Mouse (Mus musculus): ENCODE results near the gene Trim46. TPM values are rescaled to one million over a fixed set of nuclear protein-coding genes. Genes with fewer than 3 reads are reported as not detected.
A peak's percentile ranks its signal among the peaks of the same experiment; 100 is the strongest.

The Trim46 gene
- polyA plus RNA-seq, 1 experiment from 2014 or later, result 29.6 TPM

DNA sequence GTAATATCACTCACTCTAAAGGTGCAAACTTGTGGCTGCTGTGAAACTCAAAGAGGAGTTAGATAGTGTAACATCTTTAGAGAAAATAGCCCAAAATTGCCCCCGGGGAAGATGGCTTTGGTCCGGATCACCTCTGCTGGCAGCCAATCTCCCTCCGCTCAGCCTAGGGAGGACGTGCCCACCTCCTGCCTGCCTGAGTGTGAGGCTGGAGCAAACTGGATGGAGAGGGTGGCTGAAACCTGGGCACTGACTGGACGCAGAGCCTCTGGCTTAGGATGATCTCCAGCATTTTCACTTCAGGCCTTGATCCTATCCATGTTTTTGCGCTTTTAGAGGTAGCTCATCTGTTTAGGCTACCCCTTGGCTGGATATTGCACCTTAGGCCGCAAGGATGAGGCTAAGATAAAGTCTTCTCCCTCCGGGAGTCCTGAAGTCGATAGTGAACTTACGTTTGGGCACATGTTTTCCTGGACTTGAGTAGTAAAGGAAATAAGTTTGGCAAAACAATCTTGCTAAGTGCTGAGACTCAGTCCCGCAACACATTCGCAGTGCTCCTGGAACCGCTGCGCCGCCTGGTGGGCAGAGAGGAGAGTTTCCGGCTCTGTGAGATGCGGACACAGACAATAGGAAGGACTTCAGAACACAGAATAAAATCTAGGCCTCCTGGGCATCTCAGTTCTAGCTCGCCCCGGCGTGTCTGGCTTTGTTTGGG lies 35.6 kb upstream of the Trim46 start:
- H3K9ac ChIP-seq, result no peak overlapping the region; the same call in 1 of the 2 replicates
- H3K4me3 ChIP-seq, result peak overlapping the region; percentile 43
- H3K4me1 ChIP-seq, result peaks cover 40% of the 10 kb centered on the region
- ATAC-seq (ENCODE audit: low FRiP score), result no peak
- no peak overlapping the region for H3K27ac ChIP-seq
- H3K27me3 ChIP-seq, result peaks cover 52% of the 10 kb centered on the region
- WGBS, result 13% methylated on average over 20 of the region's 20 CpGs
- no peaks in the 10 kb centered on the region for H3K36me3 ChIP-seq
- no peaks in the 10 kb centered on the region for H3K9me3 ChIP-seq (replicated peaks)
- peak overlapping the region; percentile 89 for H3K4me2 ChIP-seq (replicated peaks)

DNA sequence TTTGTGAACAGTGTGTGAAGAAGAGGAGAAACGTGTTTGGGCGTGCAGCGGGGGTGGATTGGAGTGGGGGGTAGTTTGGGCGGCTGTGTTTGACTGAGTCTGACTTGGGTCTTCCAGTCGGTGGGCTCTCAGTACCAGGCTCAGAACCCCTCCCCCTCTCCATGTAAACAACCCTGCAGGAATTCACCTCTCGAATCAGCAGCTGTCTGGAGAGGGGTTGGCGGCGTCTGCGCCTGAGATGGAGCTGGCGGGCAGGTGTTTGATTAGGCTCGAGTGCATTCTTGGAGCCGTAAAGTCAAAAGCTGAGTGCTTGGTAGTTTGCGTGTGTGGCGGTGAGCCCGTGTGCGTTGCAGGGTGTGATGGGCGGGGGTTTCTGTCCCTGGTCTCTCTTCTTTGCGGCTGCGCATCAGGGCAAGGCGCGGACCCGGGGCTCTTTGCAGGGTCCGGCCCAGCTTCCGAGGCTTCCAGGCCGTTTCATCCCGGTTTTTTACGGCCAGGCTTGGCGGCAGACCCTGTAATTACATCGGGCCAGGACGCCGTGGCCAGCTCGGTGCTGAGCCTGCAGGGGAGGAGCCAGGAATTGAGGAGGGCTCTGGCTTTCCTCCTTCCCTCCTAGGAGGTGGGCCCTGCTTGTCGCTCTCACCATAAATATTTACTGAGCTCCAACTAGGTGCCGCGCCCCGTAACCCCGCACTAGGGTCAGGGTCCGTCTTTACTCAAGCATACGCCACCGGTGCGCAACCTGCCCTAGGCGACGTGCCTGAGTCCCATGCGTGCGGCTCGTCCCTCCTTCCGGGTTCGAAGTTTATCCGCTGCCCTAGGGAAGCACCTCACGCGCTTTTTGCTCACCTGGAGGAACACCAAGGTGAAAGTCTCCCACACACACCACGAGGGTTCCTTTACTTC lies 34.8 kb upstream of the Trim46 start, which contains the start of gene Efna1:
Efna1 (minus strand) TSS at position 537 of the 906 bp plus-strand sequence.
- peak within 1 kb of the TSS; percentile 43 for H3K4me3 ChIP-seq
- no peaks in the 10 kb centered on the region for H3K36me3 ChIP-seq
- H3K27me3 ChIP-seq, result peaks cover 52% of the 10 kb centered on the region
- peaks cover 39% of the 10 kb centered on the region for H3K4me1 ChIP-seq
- H3K9ac ChIP-seq, result peak within 1 kb of the TSS; percentile 61
- H3K27ac ChIP-seq, result no peak within 1 kb of the TSS
- under 1% methylated on average over 52 of the region's 52 CpGs for WGBS
- peak within 1 kb of the TSS; percentile 89 for H3K4me2 ChIP-seq (replicated peaks)
- peak; percentile 24; the same call in 1 of the 2 replicates for ATAC-seq (ENCODE audit: low FRiP score)
- no peaks in the 10 kb centered on the region for H3K9me3 ChIP-seq (replicated peaks)

DNA sequence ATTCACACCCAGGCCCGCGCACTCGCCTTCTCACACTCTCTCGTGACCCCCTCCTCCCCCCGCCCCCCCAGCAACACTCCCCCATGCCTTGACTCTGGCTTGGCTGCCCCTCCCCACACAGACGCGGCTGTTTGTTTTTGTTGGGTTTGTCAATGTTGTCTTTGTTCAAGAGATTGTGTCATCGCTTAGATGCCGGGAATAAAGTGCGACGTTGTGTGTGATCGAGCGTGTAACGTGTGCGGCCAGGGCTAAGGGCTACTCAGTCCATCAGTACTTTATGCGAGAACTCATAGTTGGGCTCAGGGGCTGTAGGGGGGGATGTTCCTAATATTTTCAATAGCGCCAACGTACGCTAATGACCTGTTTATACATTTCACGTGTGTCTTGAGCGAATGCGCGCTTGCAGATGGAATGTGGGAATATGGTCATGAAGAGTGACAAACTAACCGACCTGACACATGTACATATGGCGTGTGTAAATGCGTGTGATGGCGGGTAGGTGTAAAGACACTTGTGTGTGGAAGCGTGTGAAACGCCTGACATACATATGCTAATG lies 34.0 kb upstream of the Trim46 start:
- Histone ChIP-seq H3K36me3 (no peaks in the 10 kb centered on the region), H3K9me3 (replicated peaks) (no peaks in the 10 kb centered on the region), H3K4me2 (replicated peaks) (peak overlapping the region; percentile 89), H3K27me3 (peaks cover 52% of the 10 kb centered on the region), H3K4me3 (peak overlapping the region; percentile 43), H3K27ac (no peak overlapping the region), H3K9ac (peak overlapping the region; percentile 61), H3K4me1 (peaks cover 39% of the 10 kb centered on the region)
- peak; percentile 7 for ATAC-seq (ENCODE audit: low FRiP score)
- WGBS, result under 1% methylated on average over 29 of the region's 29 CpGs

DNA sequence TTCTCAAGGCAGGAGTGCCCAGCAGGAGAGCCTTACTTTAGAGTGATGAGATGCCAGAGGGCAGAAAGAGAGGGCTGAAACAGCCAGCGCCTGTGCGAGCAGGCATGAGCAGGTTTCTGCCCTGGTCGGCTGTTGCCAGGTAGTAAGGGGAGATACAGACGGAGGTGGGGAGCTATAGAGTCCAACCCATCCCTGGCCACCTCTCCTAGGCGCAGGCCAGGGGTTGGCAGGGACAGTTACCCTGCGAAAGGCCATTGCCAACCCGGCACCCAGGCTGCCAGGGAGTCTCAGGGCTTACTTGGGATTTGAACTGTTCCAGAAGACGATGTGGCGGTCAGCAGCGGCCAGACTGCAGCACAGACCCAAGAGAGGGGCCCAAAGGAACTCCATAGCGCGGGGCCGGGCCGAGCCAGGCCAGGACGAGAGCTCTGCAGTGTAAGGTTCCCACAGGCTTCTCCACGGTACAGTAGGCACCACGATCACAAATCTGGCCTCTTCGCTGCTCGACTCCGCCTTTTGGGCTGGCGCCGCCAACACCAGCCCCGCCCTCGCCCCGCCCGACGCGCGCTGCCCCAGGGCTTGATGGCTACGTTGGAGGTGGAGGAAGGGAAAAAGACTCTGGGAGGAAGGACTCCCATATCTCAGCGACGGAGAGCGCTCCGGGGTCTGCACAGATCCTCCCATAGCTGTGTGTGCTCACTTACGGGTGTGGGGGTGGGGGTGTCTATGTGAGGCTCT lies 33.2 kb upstream of the Trim46 start:
- peak; percentile 70 for ATAC-seq (ENCODE audit: low FRiP score)
- Histone ChIP-seq H3K4me1 (peaks cover 39% of the 10 kb centered on the region), H3K27ac (peak overlapping the region; percentile 62), H3K27me3 (peaks cover 52% of the 10 kb centered on the region), H3K9ac (peak overlapping the region; percentile 61), H3K4me2 (replicated peaks) (peak overlapping the region; percentile 89), H3K9me3 (replicated peaks) (no peaks in the 10 kb centered on the region), H3K36me3 (no peaks in the 10 kb centered on the region), H3K4me3 (peak overlapping the region; percentile 43)
- WGBS, result 2% methylated on average over 35 of the region's 35 CpGs

DNA sequence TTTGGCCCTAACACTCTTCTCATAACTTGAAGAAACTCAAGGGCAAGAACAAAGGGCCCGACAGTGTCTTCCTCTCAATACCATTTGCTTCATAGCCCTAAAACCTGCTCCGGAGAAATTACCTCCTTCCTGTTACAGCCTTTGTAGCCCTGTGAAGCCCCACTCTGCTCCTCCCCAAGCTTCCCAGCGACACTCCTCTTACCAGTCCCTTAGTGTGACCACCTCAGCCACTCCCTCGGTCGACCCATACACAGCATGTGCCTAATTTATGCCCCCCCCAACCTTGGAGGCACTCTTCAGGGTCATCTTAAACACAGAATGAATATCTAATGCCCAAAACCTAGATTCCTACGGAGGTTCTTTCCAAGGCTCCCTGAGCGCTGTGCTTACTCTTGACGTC lies 32.5 kb upstream of the Trim46 start:
- ATAC-seq (ENCODE audit: low FRiP score), result no peak
- Histone ChIP-seq H3K4me2 (replicated peaks) (peak overlapping the region; percentile 89), H3K27me3 (peaks cover 49% of the 10 kb centered on the region), H3K4me3 (peak overlapping the region; percentile 43), H3K27ac (no peak overlapping the region), H3K9me3 (replicated peaks) (no peaks in the 10 kb centered on the region), H3K36me3 (no peaks in the 10 kb centered on the region), H3K4me1 (peaks cover 39% of the 10 kb centered on the region), H3K9ac (peak overlapping the region; percentile 61)
- WGBS, result 22% methylated on average over 8 of the region's 8 CpGs

DNA sequence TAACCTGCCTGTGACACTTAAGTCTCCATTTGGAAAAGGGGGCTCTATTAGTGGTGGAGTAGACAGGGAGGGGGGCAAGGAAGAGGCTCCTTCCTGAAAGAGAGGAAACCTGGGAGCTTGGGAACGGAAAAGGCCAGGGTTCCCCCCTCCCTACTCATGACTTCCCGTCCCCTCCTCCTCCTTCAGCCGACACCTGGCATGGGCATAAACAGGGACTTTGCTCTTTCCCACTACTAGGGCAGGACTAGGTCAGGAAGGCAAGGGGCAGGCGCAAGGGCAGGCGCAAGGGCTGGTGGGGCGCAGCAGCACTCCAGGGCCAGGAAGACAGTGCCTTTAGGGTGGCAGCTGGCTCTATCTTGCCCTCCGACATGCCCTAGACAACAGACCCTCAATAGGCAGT lies 32.0 kb upstream of the Trim46 start:
- H3K36me3 ChIP-seq, result no peaks in the 10 kb centered on the region
- H3K27me3 ChIP-seq, result peaks cover 49% of the 10 kb centered on the region
- peak overlapping the region; percentile 89 for H3K4me2 ChIP-seq (replicated peaks)
- H3K27ac ChIP-seq, result no peak overlapping the region
- peaks cover 39% of the 10 kb centered on the region for H3K4me1 ChIP-seq
- no peaks in the 10 kb centered on the region for H3K9me3 ChIP-seq (replicated peaks)
- H3K9ac ChIP-seq, result peak overlapping the region; percentile 61; the same call in 1 of the 2 replicates
- H3K4me3 ChIP-seq, result peak overlapping the region; percentile 3; the same call in 1 of the 2 replicates
- 77% methylated on average over 7 of the region's 7 CpGs for WGBS
- ATAC-seq (ENCODE audit: low FRiP score), result no peak

DNA sequence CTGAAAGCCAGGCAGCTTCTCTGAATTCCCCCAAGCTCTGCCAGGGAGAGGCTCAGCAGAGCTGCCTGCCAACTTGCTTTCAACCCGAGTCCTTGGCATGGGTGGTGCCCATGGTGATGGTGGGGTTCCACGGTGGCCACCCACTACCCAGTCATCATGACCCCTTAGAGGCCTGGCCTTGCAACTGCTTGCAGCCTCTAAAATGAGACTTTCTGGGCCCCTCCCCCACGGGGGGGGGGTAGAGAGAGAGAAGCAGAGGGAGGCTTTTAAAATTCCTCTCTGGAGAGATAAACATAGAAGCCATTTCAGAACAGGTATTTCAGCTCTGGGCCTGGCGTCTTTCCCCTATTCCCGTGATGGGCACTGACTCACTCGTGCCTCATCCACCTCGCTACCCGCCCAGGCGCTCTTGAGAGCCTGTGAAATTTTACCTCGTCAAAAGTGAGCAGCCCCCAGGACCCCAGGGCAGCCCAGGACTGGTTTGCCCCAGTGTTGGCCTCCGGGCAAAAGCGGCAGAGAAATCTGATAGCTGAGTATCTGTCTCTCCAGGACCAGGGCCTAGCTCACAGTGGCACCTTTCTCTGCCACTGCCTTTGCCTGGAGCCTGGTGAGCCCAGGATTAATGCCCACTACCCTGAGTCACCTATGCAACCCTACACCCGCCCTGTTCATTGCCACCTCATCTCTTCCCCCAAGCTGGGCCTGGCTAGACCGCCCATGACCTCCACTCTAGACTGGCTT lies 31.3 kb upstream of the Trim46 start:
- Histone ChIP-seq H3K4me1 (peaks cover 39% of the 10 kb centered on the region), H3K36me3 (no peaks in the 10 kb centered on the region), H3K9ac (peak overlapping the region; percentile 47; the same call in 1 of the 2 replicates), H3K27me3 (peaks cover 49% of the 10 kb centered on the region), H3K4me3 (peak overlapping the region; percentile 12; the same call in 1 of the 2 replicates), H3K9me3 (replicated peaks) (no peaks in the 10 kb centered on the region), H3K27ac (peak overlapping the region; percentile 49; the same call in 1 of the 2 replicates), H3K4me2 (replicated peaks) (peak overlapping the region; percentile 89)
- no peak for ATAC-seq (ENCODE audit: low FRiP score)
- 49% methylated on average over 14 of the region's 14 CpGs for WGBS

DNA sequence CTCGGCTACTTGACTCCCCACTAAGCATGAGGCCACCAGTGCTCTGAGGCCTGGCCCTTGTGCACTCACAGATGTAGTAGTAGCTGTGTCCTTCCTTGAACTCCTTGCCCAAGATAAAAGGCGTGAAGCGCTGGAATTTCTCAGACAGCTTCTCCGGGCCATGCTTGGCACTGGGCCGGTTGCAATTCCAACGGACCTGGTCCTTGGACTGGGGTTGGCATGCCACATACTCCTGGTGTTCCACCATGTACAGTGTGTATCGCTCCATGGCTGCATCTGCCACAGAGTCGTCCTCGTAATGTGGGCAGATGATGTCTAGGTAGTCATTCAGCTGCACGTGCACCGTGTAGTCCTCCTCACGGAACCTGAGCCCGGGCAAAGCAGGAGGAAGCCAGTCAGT lies 30.0 kb upstream of the Trim46 start:
- Histone ChIP-seq H3K9ac (no peak overlapping the region), H3K4me3 (no peak overlapping the region), H3K36me3 (no peaks in the 10 kb centered on the region), H3K4me1 (peaks cover 33% of the 10 kb centered on the region), H3K27ac (no peak overlapping the region), H3K9me3 (replicated peaks) (no peaks in the 10 kb centered on the region), H3K4me2 (replicated peaks) (no peak overlapping the region), H3K27me3 (peaks cover 37% of the 10 kb centered on the region)
- ATAC-seq (ENCODE audit: low FRiP score), result no peak
- 91% methylated on average over 13 of the region's 13 CpGs for WGBS

DNA sequence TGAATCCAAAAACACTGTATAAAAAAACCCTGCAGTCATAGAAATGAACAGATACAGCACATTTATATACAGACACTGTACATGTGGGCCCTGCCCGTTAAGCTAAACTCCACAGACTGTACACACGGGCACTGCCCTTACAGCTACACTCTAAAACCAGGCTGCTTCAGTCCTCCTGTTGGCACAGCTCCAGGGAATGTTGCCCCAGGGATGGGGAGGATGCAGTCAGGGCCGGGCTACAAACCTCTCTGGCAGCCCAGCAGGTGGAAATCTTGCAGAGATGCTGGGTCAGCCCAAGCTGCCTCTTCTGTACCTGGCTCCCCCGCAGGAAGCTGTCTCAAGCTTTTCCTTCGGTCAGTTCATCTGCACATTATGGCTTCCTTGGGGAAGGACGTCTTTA lies 25.7 kb upstream of the Trim46 start:
- ATAC-seq (ENCODE audit: low FRiP score), result no peak

DNA sequence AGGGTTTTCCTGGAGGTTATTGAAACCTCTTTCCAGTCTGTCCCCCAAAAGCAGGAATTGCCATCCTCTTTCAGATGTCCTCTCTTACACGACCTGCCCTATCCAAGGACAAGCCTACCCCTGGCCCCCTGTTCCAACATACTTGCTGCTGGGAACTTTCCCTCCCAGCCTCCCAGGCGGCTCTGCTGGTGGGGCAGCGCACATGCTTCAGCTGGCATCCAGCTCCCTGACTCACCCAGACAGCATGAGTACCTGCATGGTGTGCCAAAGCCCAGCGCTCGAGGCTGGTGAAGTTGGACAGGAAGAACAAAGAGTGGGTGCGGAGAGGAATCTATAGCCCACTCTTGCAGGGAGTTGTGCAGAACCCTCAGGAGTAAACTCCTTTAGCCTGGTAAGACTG lies 24.8 kb upstream of the Trim46 start:
- WGBS, result 77% methylated on average over 6 of the region's 6 CpGs
- peak overlapping the region; percentile 73; the same call in 1 of the 2 replicates for H3K9ac ChIP-seq
- peak overlapping the region; percentile 44 for H3K4me3 ChIP-seq
- ATAC-seq (ENCODE audit: low FRiP score), result no peak
- no peaks in the 10 kb centered on the region for H3K36me3 ChIP-seq
- H3K27me3 ChIP-seq, result no peaks in the 10 kb centered on the region
- peak overlapping the region; percentile 66 for H3K4me2 ChIP-seq (replicated peaks)
- no peaks in the 10 kb centered on the region for H3K9me3 ChIP-seq (replicated peaks)
- H3K4me1 ChIP-seq, result peaks cover 33% of the 10 kb centered on the region
- H3K27ac ChIP-seq, result no peak overlapping the region

More for the DNA sequence above, 25.7 kb upstream of the Trim46 start:
- WGBS, result 67% methylated on average over 6 of the region's 6 CpGs
- H3K36me3 ChIP-seq, result no peaks in the 10 kb centered on the region
- no peak overlapping the region for H3K27ac ChIP-seq
- no peaks in the 10 kb centered on the region for H3K9me3 ChIP-seq (replicated peaks)
- H3K4me1 ChIP-seq, result peaks cover 29% of the 10 kb centered on the region
- H3K4me2 ChIP-seq (replicated peaks), result no peak overlapping the region
- H3K27me3 ChIP-seq, result no peaks in the 10 kb centered on the region; the same call in 1 of the 2 replicates
- no peak overlapping the region for H3K9ac ChIP-seq
- no peak overlapping the region for H3K4me3 ChIP-seq

All from hindbrain, embryonic 12.5 days (tissue).